Mouse (Mus musculus): ENCODE results near the gene Gm49373.
"Not testable (repeated sequence)": the region's sequence is repeated elsewhere in the genome, so short reads cannot be mapped to it uniquely, and the experiment has no call there.

The Gm49373 gene

DNA sequence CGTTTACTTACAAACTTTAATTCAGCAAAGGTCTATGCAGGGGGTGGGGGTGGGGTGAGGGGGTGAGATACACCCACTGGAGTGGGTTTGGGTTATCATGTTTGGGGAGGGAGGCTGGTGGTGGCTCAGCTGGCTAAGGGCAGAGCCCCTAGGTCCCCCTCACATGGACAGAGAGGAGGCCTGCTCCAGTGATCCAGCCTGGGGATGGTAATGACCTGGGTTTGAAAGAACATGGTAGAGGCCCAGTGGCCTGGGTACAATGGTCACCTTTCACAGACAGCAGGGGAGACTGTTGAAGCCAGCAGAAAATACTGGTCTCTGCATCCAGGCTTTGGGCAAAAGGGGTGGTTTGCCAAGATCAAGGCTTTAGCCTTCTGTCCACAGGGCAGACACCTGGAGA, 1.3 kb upstream of the Gm49373 start:
- DNase-seq (ENCODE audit: extremely low spot score), result no peak

DNA sequence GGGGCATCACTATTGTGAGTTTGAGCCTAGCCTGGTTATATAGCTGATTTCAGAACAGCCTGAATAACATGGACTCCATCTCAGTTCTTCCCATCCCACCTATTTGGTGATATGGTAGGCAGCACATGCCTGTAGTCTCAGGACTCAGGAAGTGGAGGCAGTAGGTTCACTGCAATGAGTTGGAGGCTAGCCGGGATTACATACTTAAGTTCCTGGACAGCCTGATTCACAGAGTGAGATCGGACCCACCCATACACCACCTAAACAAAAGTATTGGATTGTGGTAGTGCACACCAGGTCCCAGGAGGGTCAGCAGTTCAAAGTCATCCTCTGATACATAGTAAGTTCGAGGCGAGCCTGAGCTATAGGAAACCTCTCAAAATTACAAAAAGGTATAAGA, 255 bp downstream of the Gm49373 start:
- DNase-seq (ENCODE audit: extremely low spot score), result no peak

DNA sequence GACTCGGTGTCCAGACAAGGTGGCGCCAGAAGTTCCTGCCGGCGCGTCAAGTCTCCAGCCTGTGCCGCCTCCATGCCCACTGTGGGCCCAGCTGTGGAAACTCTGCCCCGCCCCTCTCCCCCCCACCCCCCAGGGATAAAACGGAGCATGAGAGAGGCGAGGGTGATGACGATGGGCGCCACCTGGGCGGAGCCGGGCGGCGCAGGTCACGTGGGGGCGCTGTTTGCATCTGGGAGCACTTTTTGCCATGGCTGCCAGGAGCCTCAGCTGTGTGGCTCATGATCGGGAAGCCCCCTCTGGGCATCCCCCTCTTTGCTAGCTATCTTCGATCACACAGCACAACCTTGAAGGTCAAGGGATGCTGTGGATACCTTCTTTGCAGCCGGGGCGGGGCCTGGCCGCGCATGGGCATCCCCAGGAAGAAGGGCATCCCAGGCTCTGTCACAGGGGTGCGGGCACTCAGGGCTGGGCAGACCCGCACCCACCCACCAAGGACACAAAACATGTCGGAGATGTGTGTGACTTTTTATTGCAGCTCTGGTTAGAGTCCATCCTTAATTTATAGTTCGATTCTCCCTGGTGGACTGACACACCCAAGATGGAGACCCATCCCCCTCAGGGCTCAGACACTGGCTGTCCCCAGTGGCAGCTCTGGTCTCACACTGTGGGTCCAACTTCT, 5.8 kb downstream of the Gm49373 start, which contains the start of gene Zglp1:
Gene Zglp1 (minus strand): TSS at position 88 of the 679 bp plus-strand sequence.
- DNase-seq (ENCODE audit: extremely low spot score), result no peak

DNA sequence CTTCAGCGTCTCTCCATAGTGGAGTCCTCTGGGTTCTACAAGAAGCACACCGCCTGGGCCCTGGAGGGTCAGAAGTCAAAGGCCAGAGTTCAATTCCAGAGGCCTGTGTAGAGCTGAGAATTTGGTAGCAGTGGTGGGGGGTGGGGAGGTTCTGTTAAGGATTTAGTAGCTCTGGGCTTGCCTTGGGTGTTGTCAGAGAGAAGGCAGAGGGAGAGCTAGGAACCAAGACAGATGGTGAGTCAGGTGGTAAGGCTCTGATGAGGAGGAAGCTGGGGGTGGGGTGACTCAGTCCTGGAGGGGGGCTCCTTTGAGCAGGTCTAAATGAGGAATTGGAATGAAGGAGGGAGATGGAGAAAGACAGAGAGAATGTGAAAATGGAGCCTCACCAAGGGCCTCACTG, 10.0 kb downstream of the Gm49373 start:
- DNase-seq (ENCODE audit: extremely low spot score), result no peak

DNA sequence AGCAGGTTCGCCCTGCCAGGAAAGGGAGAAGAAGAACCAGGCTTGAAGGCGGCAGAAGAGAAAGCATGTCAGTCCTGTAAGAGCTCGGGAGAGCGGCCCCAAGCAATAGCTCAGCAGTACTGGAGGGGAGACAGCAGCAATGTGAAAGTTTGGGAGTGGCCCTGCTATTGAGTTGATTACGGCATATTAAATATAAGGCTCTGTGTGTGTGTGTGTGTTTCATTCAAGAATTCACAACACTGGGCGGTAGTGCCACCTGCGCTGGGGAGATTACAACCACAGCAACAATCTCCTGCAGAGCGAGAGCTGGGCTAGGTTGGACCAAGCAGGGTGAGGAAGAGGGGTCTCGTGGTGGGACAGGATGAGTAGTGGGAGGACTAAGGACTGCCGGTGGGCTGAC, 21.3 kb downstream of the Gm49373 start:
- no peak for DNase-seq (ENCODE audit: extremely low spot score)

DNA sequence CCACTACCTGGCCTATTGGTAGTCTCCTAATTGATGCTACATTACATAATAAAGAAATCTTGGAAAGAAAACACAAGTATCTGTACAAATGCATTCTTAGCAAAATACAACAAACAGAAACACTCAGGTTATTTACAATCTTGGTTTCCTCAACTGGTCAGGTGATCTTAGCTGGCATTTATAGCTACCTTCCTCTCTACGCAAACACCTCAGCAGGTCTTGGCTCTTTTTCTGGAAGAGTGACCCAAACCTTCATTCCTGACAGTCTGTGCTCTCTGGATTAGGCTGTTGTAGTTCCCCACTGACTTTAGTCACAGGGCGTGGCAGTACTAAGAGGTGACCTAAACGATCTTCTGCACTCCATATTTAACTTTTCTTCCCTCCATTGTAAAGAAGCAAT, 27.7 kb downstream of the Gm49373 start:
- DNase-seq (ENCODE audit: extremely low spot score), result no peak

DNA sequence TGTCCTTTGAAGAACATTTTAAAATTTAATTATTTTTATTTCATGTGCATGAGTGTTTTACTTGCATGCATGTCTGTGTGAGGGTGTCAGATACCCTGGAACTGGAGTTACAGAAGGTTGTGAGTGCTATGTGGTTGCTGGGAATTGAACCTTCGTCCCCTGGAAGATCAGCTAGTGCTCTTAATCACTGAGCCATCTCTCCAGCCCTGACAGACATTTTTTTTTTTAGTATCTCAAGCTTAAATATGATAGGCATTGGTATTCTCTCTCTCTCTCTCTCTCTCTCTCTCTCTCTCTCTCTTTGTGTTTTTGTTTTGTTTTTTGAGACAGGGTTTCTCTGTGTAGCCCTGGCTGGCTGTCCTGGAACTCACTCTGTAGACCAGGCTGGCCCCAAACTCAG, 28.1 kb downstream of the Gm49373 start:
- DNase-seq (ENCODE audit: extremely low spot score), result not testable (repeated sequence)

DNA sequence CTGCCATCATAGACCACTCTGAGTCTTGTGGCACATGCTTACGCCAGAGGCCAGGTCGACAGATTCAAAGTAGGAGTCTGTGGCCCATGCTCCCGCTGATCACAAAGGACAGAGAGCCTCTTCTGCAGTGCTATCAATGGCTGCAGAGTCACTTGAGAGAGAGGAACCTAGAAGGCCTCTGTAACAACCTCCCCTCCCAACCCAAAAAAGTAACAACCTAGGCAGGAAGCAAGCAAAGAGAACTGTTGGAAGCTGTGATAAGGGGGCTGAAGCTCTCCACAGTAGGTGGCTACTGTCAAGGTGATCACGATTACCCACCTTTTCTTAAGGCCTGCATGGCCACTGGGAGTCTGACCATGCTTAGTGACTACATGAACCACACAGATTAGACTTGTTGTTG, 29.3 kb downstream of the Gm49373 start:
- no peak for DNase-seq (ENCODE audit: extremely low spot score)

DNA sequence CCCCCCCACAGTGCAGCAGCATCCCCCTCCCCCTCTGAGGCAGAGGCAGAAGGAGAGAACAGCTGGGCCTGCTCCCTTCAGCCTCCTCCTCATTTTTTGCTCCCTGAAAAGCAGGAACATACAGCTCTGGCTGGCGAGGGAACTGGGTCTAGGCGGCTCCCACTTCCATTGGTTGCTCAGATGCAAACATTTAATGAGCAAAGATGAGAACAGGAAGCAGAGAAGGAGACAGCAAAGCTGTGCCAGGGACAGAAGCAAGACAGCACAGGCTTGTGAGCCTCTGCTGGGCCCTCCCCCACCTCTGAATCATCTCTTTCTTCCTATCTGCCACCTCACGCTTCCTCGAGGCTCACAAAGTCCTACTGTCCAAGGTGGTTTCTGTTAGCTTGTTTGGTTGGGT, 31.6 kb downstream of the Gm49373 start:
- DNase-seq (ENCODE audit: extremely low spot score), result no peak

DNA sequence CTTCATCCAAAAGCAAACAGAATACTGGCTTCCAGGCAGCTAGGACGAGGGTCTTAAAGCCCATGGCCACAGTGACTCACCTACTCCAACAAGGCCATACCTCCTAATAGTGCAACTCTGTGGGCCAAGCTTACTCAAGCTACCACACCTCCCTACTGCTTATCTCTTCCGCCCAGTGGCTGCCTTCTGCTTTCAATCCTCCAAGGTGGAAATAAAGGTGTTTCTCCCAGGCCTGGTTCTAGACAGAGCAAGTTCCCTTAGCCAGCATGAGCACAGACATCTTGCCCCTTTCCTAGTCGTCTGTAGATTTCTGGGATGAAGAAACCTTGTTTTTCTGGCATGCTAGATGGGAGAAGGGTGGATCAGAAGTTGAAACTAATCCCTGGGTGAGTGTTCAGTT, 33.1 kb downstream of the Gm49373 start:
- DNase-seq (ENCODE audit: extremely low spot score), result no peak

DNA sequence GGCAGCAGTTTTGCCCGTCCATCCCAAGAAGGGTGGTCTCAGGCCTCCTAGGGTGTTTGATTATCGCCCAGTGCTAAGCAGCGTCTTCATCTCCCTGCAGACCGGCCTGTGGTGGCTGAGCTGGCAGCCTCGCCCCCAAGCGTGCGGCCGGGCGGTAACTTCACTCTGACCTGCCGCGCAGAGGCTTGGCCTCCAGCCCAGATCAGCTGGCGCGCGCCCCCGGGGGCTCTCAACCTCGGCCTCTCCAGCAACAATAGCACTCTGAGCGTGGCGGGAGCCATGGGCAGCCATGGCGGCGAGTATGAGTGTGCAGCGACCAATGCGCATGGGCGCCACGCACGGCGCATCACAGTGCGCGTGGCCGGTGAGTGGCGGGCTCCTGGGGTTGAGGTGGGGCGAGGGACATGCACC, 35.4 kb downstream of the Gm49373 start:
- DNase-seq (ENCODE audit: extremely low spot score), result peak; percentile 35

DNA sequence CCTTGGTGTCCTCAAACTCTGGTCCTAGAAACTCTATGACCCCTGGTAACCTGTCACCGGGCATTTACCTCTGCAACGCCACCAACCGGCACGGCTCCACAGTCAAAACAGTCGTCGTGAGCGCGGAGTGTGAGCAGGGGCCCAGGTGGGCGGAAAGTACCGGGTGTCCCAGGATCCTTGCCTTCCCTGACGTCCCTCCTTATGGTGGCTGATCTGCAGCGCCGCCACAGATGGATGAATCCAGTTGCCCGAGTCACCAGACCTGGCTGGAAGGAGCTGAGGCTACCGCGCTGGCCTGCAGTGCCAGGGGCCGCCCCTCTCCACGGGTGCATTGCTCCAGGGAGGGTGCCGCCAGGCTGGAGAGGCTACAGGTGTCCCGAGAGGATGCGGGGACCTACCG, 36.2 kb downstream of the Gm49373 start:
- no peak for DNase-seq (ENCODE audit: extremely low spot score)

DNA sequence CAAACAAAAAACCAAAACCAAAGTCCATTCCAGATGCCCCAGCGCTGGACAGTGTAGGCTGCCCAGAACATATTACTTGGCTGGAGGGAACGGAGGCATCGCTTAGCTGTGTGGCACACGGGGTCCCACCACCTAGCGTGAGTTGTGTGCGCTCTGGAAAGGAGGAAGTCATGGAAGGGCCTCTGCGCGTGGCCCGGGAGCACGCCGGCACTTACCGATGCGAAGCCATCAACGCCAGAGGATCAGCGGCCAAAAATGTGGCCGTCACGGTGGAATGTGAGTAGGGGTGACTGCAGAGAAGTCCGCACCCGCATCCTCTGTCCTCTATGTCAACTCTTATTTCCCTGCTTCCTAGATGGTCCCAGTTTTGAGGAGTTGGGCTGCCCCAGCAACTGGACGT, 36.7 kb downstream of the Gm49373 start:
- DNase-seq (ENCODE audit: extremely low spot score), result no peak

DNA sequence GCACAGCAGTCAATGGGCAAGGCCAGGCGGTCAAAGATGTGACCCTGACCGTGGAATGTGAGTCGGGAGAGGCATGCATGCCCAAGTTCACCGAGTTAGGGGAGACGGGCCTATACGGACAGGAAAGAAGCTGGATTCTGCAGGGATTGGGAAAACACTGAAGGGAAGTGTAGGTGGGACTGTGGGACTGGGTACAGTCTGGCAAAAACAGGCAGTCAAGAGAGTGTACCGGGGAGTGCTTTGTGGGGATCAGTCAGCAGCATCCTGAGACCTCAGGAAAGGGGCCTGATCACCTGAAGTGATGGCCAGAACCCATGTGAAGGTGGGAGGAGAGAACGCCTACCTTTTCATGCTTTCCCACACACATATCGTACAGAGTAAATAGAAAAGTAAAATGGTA, 37.3 kb downstream of the Gm49373 start:
- DNase-seq (ENCODE audit: extremely low spot score), result no peak

DNA sequence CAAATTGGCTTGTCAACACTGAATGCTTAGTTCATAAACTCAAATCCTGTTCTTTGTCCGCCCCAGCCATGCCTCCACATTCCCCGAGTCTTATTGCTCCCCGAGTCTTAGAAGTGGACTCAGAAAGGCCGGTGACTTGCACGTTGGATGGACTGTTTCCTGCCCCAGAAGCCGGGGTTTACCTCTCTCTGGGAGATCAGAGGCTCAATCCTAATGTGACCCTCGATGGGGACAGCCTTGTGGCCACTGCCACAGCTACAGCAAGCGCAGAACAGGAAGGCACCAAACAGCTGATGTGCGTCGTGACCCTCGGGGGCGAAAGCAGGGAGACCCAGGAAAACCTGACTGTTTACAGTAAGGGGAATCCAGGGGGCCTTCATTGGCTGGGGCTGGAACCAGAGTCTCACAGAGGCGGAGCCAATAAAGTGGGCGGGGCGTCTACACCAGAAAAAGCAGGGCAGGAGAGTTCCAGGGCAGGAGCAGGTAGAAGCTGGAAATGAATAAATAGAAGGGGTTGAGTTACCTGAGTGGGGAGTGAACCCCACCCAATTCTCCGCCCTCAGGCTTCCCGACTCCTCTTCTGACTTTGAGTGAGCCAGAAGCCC, 38.3 kb downstream of the Gm49373 start:
- DNase-seq (ENCODE audit: extremely low spot score), result peak; percentile 48

DNA sequence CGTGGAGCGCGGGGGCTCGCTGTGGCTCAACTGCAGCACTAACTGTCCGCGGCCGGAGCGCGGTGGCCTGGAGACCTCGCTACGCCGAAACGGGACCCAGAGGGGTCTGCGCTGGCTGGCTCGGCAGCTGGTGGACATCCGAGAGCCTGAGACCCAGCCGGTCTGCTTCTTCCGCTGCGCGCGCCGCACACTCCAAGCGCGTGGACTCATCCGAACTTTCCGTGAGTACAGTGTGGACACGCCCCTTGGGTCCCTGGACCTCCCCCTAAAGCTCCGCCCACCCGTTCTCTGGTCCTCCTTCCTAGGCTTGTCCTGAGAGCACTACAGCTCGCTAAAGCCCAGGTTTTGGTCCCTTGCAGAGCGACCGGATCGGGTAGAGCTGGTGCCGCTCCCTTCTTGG, 39.8 kb downstream of the Gm49373 start:
- DNase-seq (ENCODE audit: extremely low spot score), result peak; percentile 79

DNA sequence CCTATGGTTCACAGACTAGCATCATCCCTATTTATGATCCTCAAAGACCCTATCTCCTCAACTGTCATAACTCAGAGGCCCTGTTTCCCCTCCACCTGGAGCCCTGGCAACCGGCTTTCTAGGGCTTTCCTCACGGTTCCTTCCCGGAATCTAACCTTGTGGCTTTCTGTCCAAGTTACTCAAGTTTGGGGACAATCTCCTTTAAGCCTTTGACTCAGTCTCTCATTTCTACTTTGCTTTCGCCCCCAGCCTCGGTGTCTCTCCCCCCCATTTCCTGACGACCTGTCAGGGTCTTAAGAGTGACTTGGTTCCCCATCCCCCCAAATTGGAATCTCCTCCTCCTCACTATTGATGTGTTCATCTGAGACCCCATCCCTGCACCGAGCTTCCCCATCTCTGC, 40.4 kb downstream of the Gm49373 start:
- DNase-seq (ENCODE audit: extremely low spot score), result no peak

DNA sequence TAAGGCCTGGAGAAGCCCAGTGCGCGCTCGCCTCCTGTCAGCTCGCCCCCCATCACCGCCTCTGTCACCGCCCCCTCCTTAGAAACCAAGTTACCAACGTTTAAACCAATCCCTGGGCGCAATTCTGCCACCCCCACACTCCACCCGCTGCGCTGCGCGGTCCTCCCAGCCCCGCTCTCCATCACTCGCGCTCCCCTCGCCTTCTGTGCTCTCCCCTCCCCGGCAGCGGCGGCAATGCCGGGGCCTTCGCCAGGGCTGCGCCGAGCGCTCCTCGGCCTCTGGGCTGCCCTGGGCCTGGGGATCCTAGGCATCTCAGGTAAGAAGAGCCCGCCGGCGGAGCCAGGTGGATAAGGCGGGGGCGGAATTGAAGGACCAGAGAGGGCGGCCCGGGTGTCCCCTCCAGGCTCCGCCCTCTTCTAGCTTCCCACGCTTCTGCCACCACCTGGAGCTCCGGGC, 41.0 kb downstream of the Gm49373 start, which contains the start of gene Icam5:
Gene Icam5 (plus strand): TSS at position 178 of the 456 bp plus-strand sequence.
- DNase-seq (ENCODE audit: extremely low spot score), result peak; percentile 19

DNA sequence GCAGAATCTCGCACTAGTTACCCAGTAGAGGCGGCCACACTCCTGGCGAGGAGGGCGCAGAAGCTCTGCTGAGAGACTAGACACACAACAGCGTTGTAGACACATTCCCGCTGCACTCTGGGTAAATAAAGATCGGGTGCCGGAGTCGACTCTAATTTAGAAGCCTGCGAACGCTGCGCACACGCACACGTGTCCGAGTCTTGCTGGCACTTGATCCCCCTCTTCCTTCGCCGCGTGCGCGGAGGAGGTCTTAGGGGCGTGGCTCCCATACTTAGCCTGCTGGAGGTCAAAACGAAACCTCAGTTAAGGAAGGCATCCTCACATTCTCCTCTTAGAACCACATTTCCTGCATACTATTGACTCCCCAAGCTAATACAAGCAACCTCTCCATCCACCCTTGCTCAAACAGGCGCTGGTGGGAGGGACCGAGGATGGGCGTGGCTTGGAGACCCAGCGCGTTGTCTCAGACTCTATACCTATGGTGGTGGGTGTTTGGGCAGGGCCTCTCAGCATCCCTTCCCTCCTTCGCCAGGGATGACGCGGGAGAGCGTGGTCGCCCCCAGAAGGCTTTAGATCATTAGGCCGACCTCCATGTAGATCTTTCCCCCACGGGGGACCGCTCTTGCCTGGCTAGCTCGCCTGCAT, 41.5 kb downstream of the Gm49373 start:
- peak; percentile 61 for DNase-seq (ENCODE audit: extremely low spot score)

DNA sequence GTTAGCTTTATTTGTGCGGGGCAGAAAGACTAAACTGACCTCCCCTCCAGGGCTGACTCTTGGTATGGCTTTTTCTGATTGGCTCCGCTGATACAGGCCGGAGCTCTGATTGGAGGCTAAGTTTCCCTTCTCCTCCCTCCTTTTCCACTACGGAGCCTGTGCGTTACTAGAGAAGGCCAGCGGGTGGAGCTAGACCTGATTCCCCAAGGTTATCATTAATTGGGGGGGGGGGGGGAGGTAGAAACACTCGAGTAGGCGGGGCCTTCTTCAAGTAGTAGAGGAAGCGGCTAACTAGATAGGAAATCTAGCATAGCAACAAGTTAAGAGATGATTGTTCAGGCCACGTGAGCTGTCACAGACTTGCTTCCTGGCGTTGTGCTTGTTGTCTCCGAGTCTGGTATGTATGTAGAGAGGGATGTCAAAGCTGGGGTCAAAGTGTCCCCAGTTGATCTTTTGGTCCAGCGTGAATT, 42.1 kb downstream of the Gm49373 start:
- peak; percentile 83 for DNase-seq (ENCODE audit: extremely low spot score)

DNA sequence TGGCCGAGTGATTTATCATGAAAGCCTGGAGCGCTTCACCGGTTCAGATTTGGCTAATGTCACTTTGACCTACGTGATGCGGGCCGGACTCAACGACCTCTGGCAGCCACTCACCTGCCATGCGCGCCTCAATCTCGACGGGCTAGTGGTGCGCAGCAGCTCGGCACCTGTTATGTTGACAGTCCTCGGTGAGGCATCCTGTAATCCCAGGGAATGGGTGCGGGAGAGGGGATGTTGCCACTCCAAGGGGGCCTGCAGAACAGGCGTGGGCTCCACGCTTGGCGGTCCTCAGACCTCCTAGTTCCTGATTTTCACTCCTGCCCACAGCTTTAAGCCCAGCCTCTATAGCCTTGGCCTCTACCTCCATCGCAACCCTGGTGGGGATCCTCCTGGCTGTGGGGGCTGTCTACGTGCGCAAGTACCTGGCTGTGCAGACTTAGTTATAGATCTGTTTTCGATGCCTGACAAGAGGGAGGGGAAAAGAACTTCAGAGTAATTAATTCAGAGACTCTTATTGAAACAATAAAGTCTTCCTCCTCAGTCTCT, 42.8 kb downstream of the Gm49373 start:
- no peak for DNase-seq (ENCODE audit: extremely low spot score)

DNA sequence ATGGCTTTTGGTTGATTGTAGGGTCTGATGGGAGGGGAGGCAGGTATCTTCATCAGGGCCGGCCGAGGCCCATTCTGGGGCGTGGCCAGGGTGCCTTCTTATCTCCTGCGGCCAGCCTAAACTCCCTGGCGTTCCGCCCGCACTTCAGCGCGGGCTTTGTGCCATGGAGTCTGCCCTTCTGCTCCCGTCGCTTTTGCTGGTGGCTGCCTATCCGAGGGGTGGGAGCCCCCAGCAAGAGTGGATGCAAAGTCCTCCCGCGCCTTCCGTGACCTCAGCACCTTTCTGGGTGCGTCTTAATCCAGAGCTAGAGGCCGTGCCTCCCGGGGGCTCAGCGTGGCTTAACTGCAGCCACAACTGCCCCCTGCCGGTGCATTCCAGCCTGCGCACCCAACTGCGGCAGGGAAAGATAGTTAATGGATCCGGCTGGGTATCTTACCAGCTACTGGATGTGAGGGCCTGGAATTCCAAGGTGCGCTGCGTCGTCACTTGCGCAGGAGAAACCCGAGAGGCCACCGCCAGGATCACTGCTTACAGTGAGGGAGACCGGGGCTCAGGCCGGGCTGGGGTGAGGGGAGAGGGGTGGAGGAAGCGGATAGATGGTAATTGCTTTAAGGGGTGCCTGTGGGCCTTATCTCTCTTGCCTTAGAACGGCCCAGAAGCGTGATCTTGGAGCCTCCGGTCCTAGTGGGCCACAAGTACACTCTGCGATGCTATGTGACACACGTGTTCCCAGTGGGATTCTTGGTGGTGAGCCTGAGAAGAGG, 43.4 kb downstream of the Gm49373 start, which contains the start of gene Icam4:
Gene Icam4 (plus strand): TSS at position 83 of the 764 bp plus-strand sequence.
- DNase-seq (ENCODE audit: extremely low spot score), result peak; percentile 84
